Mouse (Mus musculus) NIH3T3 (cell line): ENCODE measurements around the gene Adipoq.
"Not testable (repeated sequence)": the region's sequence is repeated elsewhere in the genome, so short reads cannot be mapped to it uniquely, and the experiment has no call there.

Experiments
- DNase-seq: peaks from one replicate; pipeline ENCODE4 v3.0.0-alpha.2; 2012; ENCODE audit warnings: low read depth

The Adipoq gene

DNA sequence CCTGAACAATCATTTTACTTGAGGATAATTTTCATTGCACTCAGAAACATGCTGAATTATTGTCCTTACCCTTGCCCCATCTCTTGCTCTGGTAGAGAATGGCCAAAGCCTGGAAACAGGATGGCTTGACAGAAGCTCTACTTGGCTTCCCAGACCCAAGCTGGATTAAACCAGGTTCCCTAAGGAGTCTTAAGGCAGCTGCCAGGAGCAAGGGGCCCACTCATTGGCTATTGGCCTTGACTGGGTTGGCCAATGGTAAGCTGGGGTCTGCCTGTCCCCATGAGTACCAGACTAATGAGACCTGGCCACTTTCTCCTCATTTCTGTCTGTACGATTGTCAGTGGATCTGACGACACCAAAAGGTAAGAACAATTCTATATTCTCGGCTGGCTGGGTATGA, at the start of gene Adipoq:
Gene Adipoq (plus strand): TSS at position 257 of the 400 bp plus-strand sequence.
- DNase-seq = no peak

- not testable (repeated sequence) for DNase-seq
Observed at GRCm38 (mm10) chr16:23096886-23097285, 49.5 kb upstream of the Adipoq start.

DNA sequence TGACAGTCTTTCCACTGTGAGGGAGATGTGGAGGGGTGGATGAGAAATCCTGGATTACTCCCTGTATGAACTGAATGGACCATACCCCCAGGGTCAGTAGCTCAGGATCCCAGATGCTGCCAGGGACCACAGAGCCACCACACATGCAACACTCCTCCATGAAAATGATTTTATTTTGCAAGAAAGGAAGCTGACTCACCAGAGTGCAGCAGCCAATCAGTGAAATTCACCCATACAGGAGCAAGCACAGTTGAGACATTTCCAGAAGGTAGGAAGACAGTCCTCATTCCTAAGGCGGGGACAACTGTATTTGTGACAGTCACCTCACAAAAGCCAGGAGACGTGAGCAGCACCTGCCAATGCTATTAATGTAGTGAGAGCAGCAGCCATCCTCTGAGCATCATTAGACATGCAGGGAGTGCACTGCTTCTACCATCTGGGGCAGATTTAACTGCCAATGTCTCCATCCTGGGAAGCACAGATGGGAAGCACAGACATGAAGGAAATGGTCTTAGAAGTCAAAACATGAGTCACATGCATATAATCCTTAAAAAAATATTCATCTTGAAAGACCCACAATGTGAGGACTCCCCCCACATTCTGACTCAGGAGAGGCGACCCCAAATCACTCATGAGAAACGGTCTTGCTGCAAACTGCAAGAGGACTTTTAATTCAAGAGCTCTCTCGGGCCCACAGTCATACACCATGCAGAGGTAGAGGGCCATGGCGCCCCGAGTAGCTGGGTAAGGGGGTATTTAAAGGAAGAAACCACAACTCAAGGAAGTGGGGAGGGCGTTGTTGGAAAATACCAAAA, 48.8 kb upstream of the Adipoq start:
- peak; percentile 14 for DNase-seq

- DNase-seq = not testable (repeated sequence)
Observed at GRCm38 (mm10) chr16:23098105-23098452, 48.3 kb upstream of the Adipoq start.

GRCm38 (mm10) chr16:23099632-23100031, 46.7 kb upstream of the Adipoq start:
- no peak for DNase-seq

DNA sequence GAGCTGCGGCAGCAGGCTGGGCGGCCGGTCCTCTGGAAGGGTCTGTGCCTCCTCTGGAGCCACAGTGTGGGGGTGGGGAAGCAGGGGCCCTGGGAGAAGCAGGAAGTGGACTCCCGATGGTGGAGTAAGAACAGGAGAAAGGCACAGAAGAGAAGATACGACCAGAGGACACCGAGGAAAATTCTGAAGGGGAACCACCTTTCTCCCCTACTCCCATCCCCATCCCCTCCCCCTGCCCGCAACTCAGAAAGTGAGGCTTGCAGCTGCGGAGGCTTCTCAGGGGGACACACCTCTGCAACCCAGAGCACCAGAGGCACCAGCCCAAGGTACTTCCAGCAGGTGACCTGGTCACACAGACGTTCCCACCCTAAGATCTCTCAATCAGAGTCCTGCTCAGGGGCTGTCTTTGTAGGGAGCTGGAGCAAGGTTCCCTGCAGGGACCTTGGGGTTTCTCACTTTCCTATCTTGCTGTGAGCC, 46.2 kb upstream of the Adipoq start:
- DNase-seq = no peak

DNA sequence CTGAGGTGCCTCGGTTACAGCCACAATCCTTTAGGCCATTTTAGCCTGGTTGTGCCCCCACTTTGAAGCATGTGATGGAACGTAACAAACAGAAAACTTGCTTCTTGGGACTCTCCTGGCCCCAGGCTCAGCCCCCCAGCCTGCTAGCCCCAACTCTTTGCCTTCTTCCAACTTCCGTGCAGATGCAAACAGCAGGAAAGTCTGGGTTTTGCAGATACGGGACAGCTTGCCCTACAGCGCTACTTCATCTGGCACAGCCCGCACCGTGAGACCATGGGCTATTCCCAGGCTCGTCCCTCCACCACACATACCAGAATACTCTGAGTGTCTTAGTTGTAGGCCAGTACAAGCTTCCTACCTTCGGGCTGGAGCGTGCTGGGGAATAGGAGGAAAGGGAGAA, 45.7 kb upstream of the Adipoq start:
- DNase-seq = no peak

- DNase-seq = no peak
Observed at GRCm38 (mm10) chr16:23102340-23103037, 43.8 kb upstream of the Adipoq start.

DNA sequence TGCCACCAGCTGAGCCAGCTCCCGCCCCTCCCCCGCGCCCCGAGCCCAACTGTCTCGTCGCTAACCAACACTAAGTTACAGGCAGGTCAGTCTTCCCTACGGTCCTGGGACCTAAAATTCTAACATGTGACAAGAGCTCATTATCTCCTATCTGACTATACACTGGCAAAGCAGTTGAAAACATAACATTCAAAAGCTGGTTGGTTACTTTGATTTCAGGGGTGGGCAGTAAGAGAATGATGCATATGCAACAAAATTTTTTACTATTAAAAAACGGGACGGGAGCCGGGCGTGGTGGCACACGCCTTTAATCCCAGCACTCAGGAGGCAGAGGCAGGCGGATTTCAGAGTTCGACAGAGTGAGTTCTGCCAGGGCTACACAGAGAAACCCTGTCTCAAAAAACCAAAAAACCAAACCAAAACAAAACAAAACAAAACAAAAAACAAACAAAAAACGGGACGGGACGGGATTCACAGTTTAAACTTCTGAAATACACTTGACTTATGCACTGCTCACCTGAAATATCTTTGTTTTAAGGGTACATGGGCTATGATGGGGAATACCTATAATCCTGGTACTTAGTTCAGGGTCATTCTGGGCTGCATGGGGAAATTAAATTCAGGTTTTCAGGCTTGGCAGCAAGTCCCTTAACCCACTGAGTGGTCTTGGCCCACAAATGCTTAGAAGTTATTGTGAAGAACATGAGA, 43.1 kb upstream of the Adipoq start:
- no peak for DNase-seq

GRCm38 (mm10) chr16:23103841-23104240, 42.5 kb upstream of the Adipoq start:
- DNase-seq = no peak

GRCm38 (mm10) chr16:23106121-23106520, 40.2 kb upstream of the Adipoq start:
- DNase-seq = no peak

DNA sequence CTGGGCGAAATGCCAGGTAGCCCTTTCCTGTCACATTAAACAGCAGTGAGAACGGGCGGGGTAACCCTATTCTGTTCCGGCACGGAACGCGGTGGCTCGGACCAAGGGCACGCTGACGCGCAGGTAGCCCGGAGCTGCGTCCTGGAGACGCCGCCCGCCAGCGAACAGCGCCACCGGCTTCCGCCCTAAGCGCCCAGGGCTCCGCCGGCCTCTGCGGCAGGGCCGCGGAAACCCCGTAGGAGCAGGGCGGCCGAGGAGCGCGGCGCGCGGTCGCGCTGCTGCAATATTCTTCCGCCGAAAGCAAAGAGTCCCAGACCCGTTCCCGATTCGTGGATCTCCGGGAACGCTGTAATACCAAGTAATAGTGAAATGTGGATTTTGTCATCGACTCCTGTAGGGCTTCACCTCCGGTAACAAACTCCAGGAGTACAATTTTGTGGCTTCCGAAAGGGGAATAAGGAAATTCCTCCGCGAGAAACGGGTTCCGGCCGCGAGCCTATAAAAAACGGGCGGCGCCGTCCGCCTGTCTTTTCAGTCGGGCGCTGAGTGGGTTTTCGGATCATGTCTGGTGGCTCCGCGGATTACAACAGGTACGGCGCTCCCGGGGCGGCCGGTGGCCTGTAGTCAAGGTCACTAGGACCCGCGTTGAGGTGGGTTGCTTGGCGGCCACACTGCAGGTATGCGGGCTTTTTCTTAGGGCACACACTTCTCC, 38.9 kb upstream of the Adipoq start, which contains the start of gene Eif4a2:
Gene Eif4a2 (plus strand): TSS at position 214 of the 712 bp plus-strand sequence.
- DNase-seq = peak; percentile 96

DNA sequence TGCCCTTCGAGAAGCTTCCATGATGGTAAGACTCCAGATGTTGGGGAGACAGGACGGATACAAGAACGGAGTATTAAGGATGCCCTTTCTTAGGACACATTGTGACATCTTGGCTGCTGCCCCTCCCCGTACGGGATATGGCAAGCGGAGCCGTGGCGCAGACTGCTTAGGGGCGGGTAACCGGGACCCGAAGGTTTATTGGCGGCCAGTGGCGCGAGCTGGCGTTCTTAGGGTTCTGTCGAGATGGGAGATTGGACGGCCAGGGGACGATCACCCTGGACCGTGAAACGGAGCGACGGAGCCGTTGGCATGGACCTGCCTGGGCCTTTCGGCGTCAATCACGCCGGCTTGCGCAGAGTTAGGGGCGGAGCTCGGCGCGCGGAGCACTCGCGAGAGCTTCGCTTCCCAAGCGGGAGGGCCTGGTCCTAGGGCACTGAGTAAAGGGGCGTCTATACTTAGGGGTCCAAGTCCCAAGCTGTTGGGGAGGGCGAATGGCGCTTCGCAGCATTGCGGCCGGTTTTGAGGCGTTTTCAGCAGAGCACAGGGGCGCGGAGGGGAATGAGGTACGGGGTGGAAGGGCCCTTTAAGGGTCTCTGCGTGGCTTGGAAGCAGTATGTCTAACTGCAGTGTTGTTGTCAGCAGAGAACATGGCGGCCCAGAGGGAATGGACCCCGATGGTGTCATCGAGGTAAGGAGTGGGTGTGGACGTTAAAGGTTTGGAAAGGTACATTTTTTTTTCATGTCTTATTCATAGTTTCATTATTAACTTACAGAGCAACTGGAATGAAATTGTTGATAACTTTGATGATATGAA, 38.2 kb upstream of the Adipoq start:
- DNase-seq = peak; percentile 92

DNA sequence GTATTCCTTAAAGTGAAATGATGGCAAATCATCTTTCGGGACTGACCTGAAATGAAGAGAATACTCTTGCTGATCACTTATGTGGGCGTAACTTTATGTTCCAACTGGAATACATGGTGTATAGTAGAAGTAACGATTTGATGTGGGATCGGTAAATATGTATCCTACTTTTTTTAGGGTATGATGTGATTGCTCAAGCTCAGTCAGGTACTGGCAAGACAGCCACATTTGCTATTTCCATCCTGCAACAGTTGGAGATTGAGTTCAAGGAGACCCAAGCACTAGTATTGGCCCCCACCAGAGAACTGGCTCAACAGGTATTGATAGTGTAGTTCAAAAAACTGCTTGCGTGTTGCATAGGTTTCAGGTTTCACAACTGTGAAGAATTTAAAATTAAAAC, 37.4 kb upstream of the Adipoq start:
- peak; percentile 20 for DNase-seq

DNA sequence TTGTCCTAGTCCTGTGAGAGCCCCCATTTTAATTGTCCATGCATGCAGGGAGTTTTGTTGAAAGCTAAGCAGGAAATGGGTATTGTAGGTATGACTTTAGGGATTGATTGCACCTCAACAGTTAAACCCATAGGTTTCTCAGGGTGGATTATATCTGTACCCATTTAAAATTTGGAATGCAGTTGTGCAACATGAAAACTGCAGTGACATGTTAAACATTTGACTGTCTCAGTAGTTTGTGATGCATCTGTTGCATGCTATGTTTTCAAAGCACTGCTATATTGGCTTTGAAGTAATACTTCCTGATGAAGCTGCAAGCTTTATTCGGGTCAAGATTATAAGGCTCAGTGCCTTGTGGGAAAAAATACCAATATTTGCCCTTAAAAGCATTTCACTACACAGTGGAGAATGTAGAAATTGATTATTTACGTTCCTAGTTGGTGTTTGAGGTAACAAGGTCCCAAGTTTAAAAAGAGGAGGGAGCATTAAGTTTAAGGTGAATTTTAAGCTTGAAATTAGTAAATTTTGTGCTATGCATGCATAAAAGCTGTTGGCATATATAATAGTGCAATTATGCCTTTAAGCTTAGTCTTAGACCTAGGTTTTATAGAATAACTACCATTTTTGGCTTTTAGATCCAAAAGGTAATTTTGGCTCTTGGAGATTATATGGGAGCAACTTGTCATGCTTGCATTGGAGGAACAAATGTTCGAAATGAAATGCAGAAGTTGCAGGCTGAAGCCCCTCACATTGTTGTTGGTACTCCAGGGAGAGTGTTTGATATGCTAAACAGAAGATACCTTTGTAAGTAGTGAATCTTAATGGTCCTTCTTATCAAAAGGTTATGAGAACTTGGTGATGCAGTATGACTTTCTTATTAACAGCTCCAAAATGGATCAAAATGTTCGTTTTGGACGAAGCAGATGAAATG, 36.7 kb upstream of the Adipoq start:
- peak; percentile 14 for DNase-seq

- no peak for DNase-seq
Observed at GRCm38 (mm10) chr16:23112348-23112747, 34.0 kb upstream of the Adipoq start.

GRCm38 (mm10) chr16:23112861-23113435, 33.4 kb upstream of the Adipoq start:
- DNase-seq = no peak

DNA sequence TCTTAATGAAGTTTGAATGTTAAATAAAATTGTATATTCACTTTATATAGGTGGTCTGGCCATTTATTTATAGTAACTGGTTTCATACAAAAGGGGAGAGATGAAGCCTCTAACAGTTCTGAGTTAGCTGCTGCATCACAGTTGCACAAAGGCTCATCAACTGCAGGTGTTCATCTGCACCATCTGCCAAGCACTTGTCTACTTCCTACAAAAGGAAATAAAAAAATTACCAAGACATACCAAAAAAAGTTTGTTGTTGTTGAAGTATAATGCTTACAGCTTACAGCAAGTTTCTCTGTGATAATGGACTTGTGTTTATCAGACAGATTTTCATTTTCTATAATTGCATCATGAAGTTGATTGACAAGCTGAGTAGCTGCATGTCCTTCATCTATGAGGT, 32.4 kb upstream of the Adipoq start:
- no peak for DNase-seq

DNA sequence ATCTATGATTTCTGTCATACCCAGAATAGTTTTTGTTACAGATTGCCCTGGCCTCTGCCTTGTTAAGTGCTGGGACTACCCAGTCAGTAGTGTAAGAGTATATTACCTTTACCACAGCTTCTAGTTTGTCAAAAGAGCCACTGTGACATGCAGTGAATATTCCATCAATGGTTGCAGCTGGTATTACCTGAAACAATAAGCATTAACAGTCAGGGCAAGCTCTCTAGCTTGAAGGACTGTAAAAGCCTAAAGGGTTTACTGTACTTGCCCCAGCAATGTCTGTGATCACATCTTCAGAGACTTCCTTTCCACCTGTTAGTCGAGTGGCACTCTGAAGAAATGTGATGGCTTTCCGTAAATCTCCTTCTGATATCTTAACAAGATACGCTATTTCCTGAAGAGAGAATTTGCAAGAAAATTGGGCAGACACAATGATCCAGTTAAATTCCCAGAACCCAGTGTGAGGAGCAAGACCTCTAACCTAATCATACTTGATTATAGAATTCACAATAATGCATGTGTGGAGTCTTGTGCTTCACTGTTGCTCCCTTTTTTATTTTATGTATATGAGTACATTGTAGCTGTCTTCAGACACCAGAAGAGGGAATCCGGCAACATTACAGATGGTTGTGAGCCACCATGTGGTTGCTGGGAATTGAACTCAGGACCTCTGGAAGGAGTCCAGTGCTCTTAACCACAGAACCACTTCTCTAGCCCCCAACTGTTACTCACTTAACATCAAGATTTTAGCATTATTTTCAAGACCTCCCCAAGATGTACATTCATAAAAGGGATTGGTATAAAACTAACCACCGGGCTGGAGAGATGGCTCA, 31.8 kb upstream of the Adipoq start:
- peak; percentile 67 for DNase-seq
